Mouse (Mus musculus) bone marrow macrophage, adult 2 months (primary cell): ENCODE data around the gene Yif1b. TPM values are rescaled to one million over a fixed set of nuclear protein-coding genes. Genes with fewer than 3 reads are reported as not detected.

ENCODE experiments used
- H3K27ac ChIP-seq: 2 replicates; pipeline ENCODE4 v1.5.1; 2012; ENCODE audit warnings: low read depth, low read length; ENCODE audit not compliant: insufficient read depth
- H3K4me1 ChIP-seq: 2 replicates; pipeline ENCODE4 v1.6.1; 2012; ENCODE audit warnings: low read length; ENCODE audit not compliant: control insufficient read depth, insufficient read depth
- H3K4me3 ChIP-seq: 2 replicates; pipeline ENCODE4 v1.5.1; 2012; ENCODE audit warnings: mild to moderate bottlenecking, low read length, moderate library complexity; ENCODE audit not compliant: insufficient read depth
- CTCF ChIP-seq: IDR thresholded peaks from 2 replicates; pipeline ENCODE4 v1.5.1; 2012; ENCODE audit warnings: low read depth, mild to moderate bottlenecking, low read length, moderate library complexity
- POLR2A ChIP-seq: IDR thresholded peaks from 2 replicates; pipeline ENCODE4 v1.6.1; 2012; ENCODE audit warnings: mild to moderate bottlenecking, low read depth, low read length, borderline replicate concordance
- polyA plus RNA-seq: library from polyadenylated mRNA; stranded (reverse); fragments of >200 nt; gene quantifications from 2 replicates; pipeline ENCODE4 v1.2.4, GENCODE M21; 2012; ENCODE audit not compliant: missing spikeins, insufficient read depth, insufficient read length

Gene Yif1b
- polyA plus RNA-seq, 1 experiment: 33.8 TPM

DNA sequence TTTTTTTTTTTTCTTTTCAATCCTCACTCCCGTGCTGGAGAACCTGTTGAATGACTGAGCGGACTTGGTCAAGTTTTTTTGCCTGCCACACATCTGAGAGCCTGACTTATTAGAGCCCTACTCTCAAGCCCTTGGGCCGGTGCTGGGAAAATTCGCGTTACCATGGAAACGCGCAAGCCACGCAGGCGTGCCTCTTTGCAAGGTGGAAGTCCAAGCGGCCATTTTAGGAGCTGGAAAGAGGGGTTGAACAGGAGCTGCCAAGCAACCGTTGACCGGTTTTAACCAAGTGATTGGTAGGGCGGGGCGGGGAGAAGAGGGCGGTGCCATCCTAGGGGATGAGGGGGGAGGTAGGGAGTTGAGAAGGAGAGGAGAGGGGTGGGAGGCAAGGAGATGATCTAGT is 23.3 kb upstream of the Yif1b start:
- H3K27ac ChIP-seq: no peak overlapping the region

DNA sequence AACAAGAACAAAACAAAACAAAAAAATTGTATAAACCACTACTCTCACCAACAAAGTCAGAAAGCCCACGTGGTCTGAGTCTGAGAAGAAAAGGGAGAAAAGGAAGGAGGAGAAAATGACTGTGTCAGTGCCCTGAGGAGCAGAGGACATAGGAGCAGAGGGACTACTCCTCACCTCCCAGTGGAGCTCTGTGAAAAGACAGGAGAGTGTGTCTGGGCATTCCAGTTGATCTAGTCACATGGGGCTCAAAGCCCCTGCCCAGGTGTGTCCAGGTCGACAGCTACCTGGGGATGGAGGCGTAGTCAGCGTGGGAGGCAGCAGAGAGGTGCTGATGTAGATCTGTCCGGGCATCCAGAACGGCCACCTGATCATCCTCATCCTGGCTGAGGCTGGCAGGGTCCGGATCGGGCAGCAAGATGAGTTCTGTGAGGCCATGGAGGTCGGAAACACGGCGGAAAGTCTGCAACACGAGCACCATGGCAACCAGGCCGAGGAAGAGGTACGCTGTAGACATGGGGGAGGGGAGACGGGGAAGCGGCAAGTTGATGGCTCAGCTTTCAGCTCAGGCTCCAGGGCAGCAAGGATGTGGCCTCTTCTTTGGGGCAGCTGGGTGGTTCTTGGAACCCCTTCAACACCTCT is 13.3 kb upstream of the Yif1b start:
- no peak overlapping the region for H3K27ac ChIP-seq
- peaks cover 22% of the 10 kb centered on the region for H3K4me1 ChIP-seq
- no peak overlapping the region for H3K4me3 ChIP-seq
- TF ChIP-seq CTCF (no peak), POLR2A (no peak)

More for the DNA sequence above, 23.3 kb upstream of the Yif1b start:
- TF ChIP-seq POLR2A: no peak
- TF ChIP-seq CTCF: no peak
- Histone ChIP-seq H3K4me1 (peaks cover 4% of the 10 kb centered on the region; the same call in 1 of the 2 replicates), H3K4me3 (no peak overlapping the region)

- Histone ChIP-seq H3K4me1 (peaks cover 25% of the 10 kb centered on the region), H3K4me3 (no peak overlapping the region), H3K27ac (no peak overlapping the region)
- TF ChIP-seq POLR2A (no peak), CTCF (no peak)
These were observed 12.6 kb upstream of the Yif1b start for GRCm38 (mm10) chr7:29225520-29225919.

DNA sequence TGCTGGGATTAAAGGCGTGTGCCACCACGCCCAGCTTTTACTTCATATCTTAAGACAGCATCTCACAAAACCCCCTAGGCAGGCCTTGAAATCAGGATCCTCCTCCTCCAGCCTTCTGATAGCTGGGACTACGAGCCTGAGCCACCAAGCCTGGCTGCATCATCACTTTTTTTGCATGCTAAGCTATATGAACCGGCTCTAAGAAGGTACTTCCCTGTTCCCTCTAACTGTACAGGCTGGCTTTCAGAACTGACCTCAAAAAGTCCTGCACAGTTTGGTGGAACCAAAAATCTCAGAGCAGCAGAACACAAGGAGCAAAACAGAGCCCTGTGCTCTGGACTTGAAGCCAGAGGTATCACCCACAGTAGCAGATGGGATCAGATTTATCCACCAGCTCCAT is 9.9 kb upstream of the Yif1b start:
- Histone ChIP-seq H3K27ac (peak overlapping the region; percentile 77), H3K4me1 (peaks cover 35% of the 10 kb centered on the region), H3K4me3 (no peak overlapping the region)
- TF ChIP-seq CTCF: no peak
- no peak for TF ChIP-seq POLR2A

- Histone ChIP-seq H3K4me3 (no peak overlapping the region), H3K27ac (no peak overlapping the region), H3K4me1 (peaks cover 43% of the 10 kb centered on the region)
- TF ChIP-seq CTCF (no peak), POLR2A (no peak)
These were observed 7.6 kb upstream of the Yif1b start for GRCm38 (mm10) chr7:29230560-29230959.

DNA sequence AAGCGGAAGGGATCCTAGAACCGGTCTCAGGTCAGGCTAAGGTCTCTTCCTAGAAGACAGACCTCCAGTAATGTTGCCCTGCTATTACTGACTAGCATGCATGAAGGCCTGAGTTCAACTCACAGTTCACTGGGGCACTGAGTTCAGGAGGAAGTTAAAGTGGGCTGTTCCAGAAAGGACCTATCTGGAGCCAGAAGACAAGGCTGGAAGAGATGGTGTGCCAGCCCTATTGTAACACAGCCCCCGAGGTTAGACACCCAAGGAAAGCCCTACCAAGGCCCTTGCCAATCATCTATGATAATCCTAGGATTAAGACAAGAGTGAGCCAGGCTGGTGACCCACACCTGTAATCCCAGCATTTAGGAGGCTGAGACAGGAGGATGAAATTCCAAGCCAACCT is 6.6 kb upstream of the Yif1b start:
- TF ChIP-seq CTCF: no peak
- no peak for TF ChIP-seq POLR2A
- peaks cover 43% of the 10 kb centered on the region for H3K4me1 ChIP-seq
- H3K27ac ChIP-seq: peak overlapping the region; percentile 49
- H3K4me3 ChIP-seq: peak overlapping the region; percentile 82

DNA sequence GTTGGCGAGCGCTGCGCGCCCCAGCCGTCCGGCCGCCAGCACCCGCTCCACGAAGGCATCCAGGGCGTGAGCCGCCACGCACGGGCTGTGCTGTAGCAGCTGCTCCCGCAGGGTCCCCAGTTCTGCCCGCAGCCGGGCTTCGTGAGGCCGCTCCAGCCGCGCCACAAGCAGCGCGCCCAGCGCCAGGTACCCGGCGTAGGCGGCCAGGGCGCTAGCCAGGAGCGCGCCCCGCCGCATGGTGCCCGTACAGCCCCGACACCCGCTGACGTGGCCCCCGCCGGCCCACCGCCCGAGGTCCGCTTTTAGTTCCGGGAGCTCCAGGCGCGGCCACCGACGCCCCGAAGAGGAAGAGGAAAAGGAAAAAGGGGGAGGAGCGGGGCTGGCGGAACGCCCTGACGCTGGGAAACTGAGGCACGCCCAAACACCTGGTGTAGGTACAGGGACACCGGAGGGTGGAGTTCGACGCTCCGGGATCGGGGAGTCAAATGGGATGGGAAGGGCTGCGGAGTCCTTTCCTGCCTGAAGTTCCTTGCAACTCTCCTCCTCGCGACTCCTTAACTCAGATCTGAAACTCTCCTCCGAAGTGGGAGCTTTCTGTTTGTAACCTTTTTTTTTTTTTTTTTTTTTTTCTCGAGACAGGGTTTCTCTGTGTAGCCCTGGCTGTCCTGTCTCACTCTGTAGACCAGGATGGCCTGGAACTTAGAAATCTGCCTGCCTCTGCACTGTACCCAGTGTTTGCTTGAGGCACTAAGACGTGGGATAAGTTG is 5.7 kb upstream of the Yif1b start, which contains the start of gene Kcnk6:
TSS of gene Kcnk6 (minus strand) at position 269 of the 767 bp plus-strand sequence.
- TF ChIP-seq POLR2A (no peak), CTCF (no peak)
- peak within 1 kb of the TSS; percentile 49 for H3K27ac ChIP-seq
- peaks cover 47% of the 10 kb centered on the region for H3K4me1 ChIP-seq
- peak within 1 kb of the TSS; percentile 82 for H3K4me3 ChIP-seq

GRCm38 (mm10) chr7:29233745-29234144 is 4.4 kb upstream of the Yif1b start:
- TF ChIP-seq CTCF (no peak), POLR2A (no peak)
- Histone ChIP-seq H3K4me3 (0 out of 2 replicates have a peak overlapping the region, but pooled peaks have one; percentile 10), H3K4me1 (peaks cover 38% of the 10 kb centered on the region), H3K27ac (peak overlapping the region; percentile 34)

GRCm38 (mm10) chr7:29234661-29235060 is 3.5 kb upstream of the Yif1b start:
- TF ChIP-seq CTCF (no peak), POLR2A (no peak)
- Histone ChIP-seq H3K27ac (no peak overlapping the region), H3K4me3 (no peak overlapping the region), H3K4me1 (peaks cover 36% of the 10 kb centered on the region)

DNA sequence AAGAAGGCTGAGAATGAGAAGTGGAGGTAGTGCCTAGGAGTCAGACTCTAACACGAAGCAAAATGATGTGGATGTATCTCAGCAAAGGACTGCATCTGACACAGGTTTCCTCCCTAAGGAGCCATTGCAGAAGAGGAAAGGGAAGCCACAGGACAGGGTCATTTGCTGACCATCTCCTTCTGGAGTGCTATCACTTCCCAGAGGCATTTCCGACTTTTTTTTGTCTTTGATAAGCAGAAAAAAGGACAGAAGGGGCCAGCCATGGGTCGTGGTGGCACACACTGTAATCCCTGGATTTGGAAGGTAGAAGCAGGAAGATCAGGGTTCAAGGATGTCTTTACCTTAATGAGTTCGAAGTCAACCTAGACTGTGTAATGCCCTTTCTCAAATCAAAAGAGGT is 1.5 kb upstream of the Yif1b start:
- no peak overlapping the region for H3K4me3 ChIP-seq
- no peak for TF ChIP-seq POLR2A
- TF ChIP-seq CTCF: no peak
- no peak overlapping the region for H3K27ac ChIP-seq
- H3K4me1 ChIP-seq: peaks cover 25% of the 10 kb centered on the region
